Mouse (Mus musculus) adrenal gland, adult (tissue): ENCODE data around the gene Rhbdd3.

Experiments used
- DNase-seq, 2 experiments: peaks; one replicate each; pipeline ENCODE4 v3.0.0; 2022 to 2023; ENCODE audit warnings: low spot score in 1 of 2; ENCODE audit not compliant: inconsistent age in 2 of 2

Gene Rhbdd3

GRCm38 (mm10) chr11:5098736-5099542 lies at the start of gene Rhbdd3, which contains the start of gene Ewsr1:
TSS of gene Rhbdd3 (plus strand) at chr11:5098926.
TSS of gene Ewsr1 (minus strand) at chr11:5099266.
- peak; percentile 97 to 100 for DNase-seq

- DNase-seq: no peak
Measured at GRCm38 (mm10) chr11:5051629-5052028, 47.1 kb upstream of the Rhbdd3 start.

GRCm38 (mm10) chr11:5052200-5052854 lies 46.4 kb upstream of the Rhbdd3 start:
- no peak for DNase-seq

- no peak for DNase-seq
Measured at GRCm38 (mm10) chr11:5054151-5054550, 44.6 kb upstream of the Rhbdd3 start.

- peak; percentile 29 to 54 for DNase-seq
Measured at GRCm38 (mm10) chr11:5054874-5055273, 43.9 kb upstream of the Rhbdd3 start.

- DNase-seq: no peak
Measured at GRCm38 (mm10) chr11:5055945-5056938, 42.5 kb upstream of the Rhbdd3 start.

GRCm38 (mm10) chr11:5057064-5057463 lies 41.7 kb upstream of the Rhbdd3 start:
- DNase-seq: no peak

GRCm38 (mm10) chr11:5057541-5057855 lies 41.2 kb upstream of the Rhbdd3 start:
- peak in 1 of 2 experiments; percentile 49 for DNase-seq

- DNase-seq: peak; percentile 52 to 77
Measured at GRCm38 (mm10) chr11:5057856-5058641, 40.7 kb upstream of the Rhbdd3 start, which contains the start of gene Rasl10a. TSS of gene Rasl10a (plus strand) at chr11:5058128.

- DNase-seq: no peak
Measured at GRCm38 (mm10) chr11:5058783-5059182, 39.9 kb upstream of the Rhbdd3 start.

GRCm38 (mm10) chr11:5059230-5059629 lies 39.5 kb upstream of the Rhbdd3 start:
- peak in 1 of 2 experiments; percentile 55 for DNase-seq

- peak; percentile 43 to 72 for DNase-seq
Measured at GRCm38 (mm10) chr11:5059704-5060156, 39.0 kb upstream of the Rhbdd3 start.

GRCm38 (mm10) chr11:5060756-5061412 lies 37.8 kb upstream of the Rhbdd3 start:
- DNase-seq: peak; percentile 35 to 58

GRCm38 (mm10) chr11:5061413-5062139 lies 37.1 kb upstream of the Rhbdd3 start:
- DNase-seq: peak; percentile 96 to 99

GRCm38 (mm10) chr11:5062326-5062725 lies 36.4 kb upstream of the Rhbdd3 start:
- DNase-seq: no peak

GRCm38 (mm10) chr11:5062860-5063505 lies 35.7 kb upstream of the Rhbdd3 start:
- peak; percentile 30 to 56 for DNase-seq

- DNase-seq: peak in 1 of 2 experiments; percentile 49
Measured at GRCm38 (mm10) chr11:5063561-5064281, 35.0 kb upstream of the Rhbdd3 start.
